Mouse (Mus musculus): Measurements from ENCODE around the gene Ttll3. TPM values are rescaled to one million over a fixed set of nuclear protein-coding genes. Genes with fewer than 3 reads are reported as not detected.

Ttll3 gene
- total and polyA plus RNA-seq, 3 experiments: 0.87 to 5.3 (median 4.4) TPM

GRCm38 (mm10) chr6:113342297-113342696 lies 46.8 kb upstream of the Ttll3 start:
- dilution Hi-C loops (cut with MboI; ENCODE audit: extremely low pct_ligation_motif_present, extremely low pct_unique_long_range_greater_than_20kb, low sequenced_read_pairs): no loop called here

GRCm38 (mm10) chr6:113343177-113344092 lies 45.6 kb upstream of the Ttll3 start, which contains the start of gene Camk1:
Gene Camk1, minus strand, starts transcription at chr6:113343984.
- H3K4me1 ChIP-seq (ENCODE audit: control insufficient read depth in 1 of 2, insufficient read depth in 2 of 2): peaks cover 0 to 5% of the 10 kb centered on the region in 2 experiments; a peak in 1 of 4 replicates
- peaks cover 4% of the 10 kb centered on the region for H3K27me3 ChIP-seq (replicated peaks)
- TF ChIP-seq TCF12 (IDR thresholded peaks at IDR 0.05; ENCODE audit: low read depth, low read length) (0 out of 2 replicates have a peak, but pooled peaks have one; percentile 9), RCOR1 (conservative IDR thresholded peaks at IDR 0.05; ENCODE audit: low read depth, low read length) (no peak), POLR2A (IDR thresholded peaks at IDR 0.05; ENCODE audit: low read depth, low read length) (peak; percentile 37)
- no peak for DNase-seq (ENCODE audit: extremely low read depth)
- dilution Hi-C loops (cut with MboI; ENCODE audit: extremely low pct_ligation_motif_present, extremely low pct_unique_long_range_greater_than_20kb, low sequenced_read_pairs): no loop called here
- no peak within 1 kb of the TSS for H3K27ac ChIP-seq (ENCODE audit: insufficient read depth, low read depth)
- in situ Hi-C loops (cut with MboI; ENCODE audit: low pct_ligation_motif_present, low pct_unique_long_range_greater_than_20kb, low sequenced_read_pairs): no loop called here
- H3K4me2 ChIP-seq (ENCODE audit: insufficient read depth, low read depth, poor library complexity, severe bottlenecking): peak within 1 kb of the TSS; percentile 4; the same call in 1 of the 2 replicates
- H3K9me3 ChIP-seq (replicated peaks; ENCODE audit: low read length): no peaks in the 10 kb centered on the region
- peak within 1 kb of the TSS; percentile 4; the same call in 1 of the 2 replicates for H3K9ac ChIP-seq (ENCODE audit: insufficient read depth, low read depth)
- peaks cover 0 to 2% of the 10 kb centered on the region in 2 experiments for H3K36me3 ChIP-seq (replicated peaks in 1 of 2; ENCODE audit: control insufficient read depth in 1 of 2, insufficient read depth in 1 of 2, low read length in 1 of 2)
- no peaks in the 10 kb centered on the region for H3K79me2 ChIP-seq (replicated peaks; ENCODE audit: control insufficient read depth, extremely low read depth, insufficient read depth, poor library complexity, severe bottlenecking)
- H3K4me3 ChIP-seq (replicated peaks in 1 of 3; ENCODE audit: low read depth in 2 of 3, low read length in 2 of 3, poor library complexity in 1 of 3): peak within 1 kb of the TSS in 2 of 3 experiments; percentile 13 to 51

More at GRCm38 (mm10) chr6:113342297-113342696, 46.8 kb upstream of the Ttll3 start:
- in situ Hi-C loops (cut with MboI; ENCODE audit: low pct_ligation_motif_present, low pct_unique_long_range_greater_than_20kb, low sequenced_read_pairs): no loop called here
- peaks cover 0 to 5% of the 10 kb centered on the region in 2 experiments; a peak in 1 of 4 replicates for H3K4me1 ChIP-seq (ENCODE audit: control insufficient read depth in 1 of 2, insufficient read depth in 2 of 2)
- no peak for DNase-seq (ENCODE audit: extremely low read depth)
- no peak overlapping the region for H3K4me2 ChIP-seq (ENCODE audit: insufficient read depth, low read depth, poor library complexity, severe bottlenecking)
- TF ChIP-seq HCFC1 (IDR thresholded peaks at IDR 0.05; ENCODE audit: low read depth, low read length): no peak
- TF ChIP-seq UBTF (IDR thresholded peaks at IDR 0.05; ENCODE audit: low read depth, low read length): no peak
- no peak for TF ChIP-seq POLR2A (IDR thresholded peaks at IDR 0.05; ENCODE audit: low read depth, low read length)
- no peak for TF ChIP-seq CHD1 (IDR thresholded peaks at IDR 0.05; ENCODE audit: low read depth, low read length)
- TF ChIP-seq USF1 (IDR thresholded peaks at IDR 0.05; ENCODE audit: low read depth, low read length): no peak
- no peak for TF ChIP-seq JUND (conservative IDR thresholded peaks at IDR 0.05; ENCODE audit: low read depth, low read length)
- no peak for TF ChIP-seq CHD2 (IDR thresholded peaks at IDR 0.05; ENCODE audit: low read length)
- no peaks in the 10 kb centered on the region for H3K9me3 ChIP-seq (replicated peaks; ENCODE audit: low read length)
- H3K27ac ChIP-seq (ENCODE audit: insufficient read depth, low read depth): no peak overlapping the region
- peaks cover 4% of the 10 kb centered on the region for H3K27me3 ChIP-seq (replicated peaks)
- no peak overlapping the region for H3K9ac ChIP-seq (ENCODE audit: insufficient read depth, low read depth)
- H3K79me2 ChIP-seq (replicated peaks; ENCODE audit: control insufficient read depth, extremely low read depth, insufficient read depth, poor library complexity, severe bottlenecking): no peaks in the 10 kb centered on the region
- no peak overlapping the region for H3K4me3 ChIP-seq (replicated peaks in 1 of 3; ENCODE audit: low read depth in 2 of 3, low read length in 2 of 3, poor library complexity in 1 of 3)
- peaks cover 0 to 2% of the 10 kb centered on the region in 2 experiments for H3K36me3 ChIP-seq (replicated peaks in 1 of 2; ENCODE audit: control insufficient read depth in 1 of 2, insufficient read depth in 1 of 2, low read length in 1 of 2)

- H3K4me1 ChIP-seq (ENCODE audit: control insufficient read depth in 1 of 2, insufficient read depth in 2 of 2): peaks cover 0 to 7% of the 10 kb centered on the region in 2 experiments; a peak in 1 of 4 replicates
- no peak overlapping the region for H3K4me2 ChIP-seq (ENCODE audit: insufficient read depth, low read depth, poor library complexity, severe bottlenecking)
- peaks cover 0 to under 1% of the 10 kb centered on the region in 2 experiments for H3K36me3 ChIP-seq (replicated peaks in 1 of 2; ENCODE audit: control insufficient read depth in 1 of 2, insufficient read depth in 1 of 2, low read length in 1 of 2)
- dilution Hi-C loops (cut with MboI; ENCODE audit: extremely low pct_ligation_motif_present, extremely low pct_unique_long_range_greater_than_20kb, low sequenced_read_pairs): no loop called here
- TF ChIP-seq MAX (IDR thresholded peaks at IDR 0.05; ENCODE audit: low read length) (no peak), ZC3H11A (IDR thresholded peaks at IDR 0.05; ENCODE audit: low read depth, low read length) (no peak), HCFC1 (IDR thresholded peaks at IDR 0.05; ENCODE audit: low read depth, low read length) (no peak), ETS1 (conservative IDR thresholded peaks at IDR 0.05; ENCODE audit: low read depth, low read length) (no peak), TBP (conservative IDR thresholded peaks at IDR 0.05; ENCODE audit: low read depth, low read length) (no peak)
- H3K9me3 ChIP-seq (replicated peaks; ENCODE audit: low read length): no peaks in the 10 kb centered on the region
- in situ Hi-C loops (cut with MboI; ENCODE audit: low pct_ligation_motif_present, low pct_unique_long_range_greater_than_20kb, low sequenced_read_pairs): no loop called here
- no peak overlapping the region for H3K9ac ChIP-seq (ENCODE audit: insufficient read depth, low read depth)
- H3K4me3 ChIP-seq (replicated peaks in 1 of 3; ENCODE audit: low read depth in 2 of 3, low read length in 2 of 3, poor library complexity in 1 of 3): no peak overlapping the region
- H3K27me3 ChIP-seq (replicated peaks): peaks cover 4% of the 10 kb centered on the region
- no peak overlapping the region for H3K27ac ChIP-seq (ENCODE audit: insufficient read depth, low read depth)
- no peaks in the 10 kb centered on the region for H3K79me2 ChIP-seq (replicated peaks; ENCODE audit: control insufficient read depth, extremely low read depth, insufficient read depth, poor library complexity, severe bottlenecking)
- DNase-seq (ENCODE audit: extremely low read depth): no peak
Measured at GRCm38 (mm10) chr6:113344321-113344720, 44.7 kb upstream of the Ttll3 start.

Data from CH12.LX (cell line).